Mouse (Mus musculus) ES-E14 (cell line): ENCODE measurements around the gene Lingo1. TPM values are rescaled to one million over a fixed set of nuclear protein-coding genes. Genes with fewer than 3 reads are reported as not detected.

Experiments used
- DNase-seq: peaks from one replicate; pipeline ENCODE4 v3.0.0-alpha.2; 2013; ENCODE audit warnings: low read depth, low spot score
- H3K27ac ChIP-seq: 2 replicates; pipeline ENCODE4 v1.5.1; 2012; ENCODE audit warnings: low read depth, mild to moderate bottlenecking, low read length, moderate library complexity, mixed read lengths; ENCODE audit not compliant: poor library complexity, insufficient read depth, severe bottlenecking
- H3K36me3 ChIP-seq: 2 replicates; pipeline ENCODE4 v1.6.1; 2012; ENCODE audit warnings: mild to moderate bottlenecking, low read length, moderate library complexity, mixed read lengths; ENCODE audit not compliant: control insufficient read depth, poor library complexity, insufficient read depth, severe bottlenecking
- H3K4me1 ChIP-seq, 2 experiments: fragments of 150-350 bp in 1 of 2; sonication (generic) in 1 of 2; 2 replicates each; pipeline ENCODE4 v1.6.1; 2012; ENCODE audit warnings: low read length in 2 of 2, mild to moderate bottlenecking in 1 of 2, mixed read lengths in 1 of 2; ENCODE audit not compliant: control insufficient read depth in 2 of 2, insufficient read depth in 2 of 2, poor library complexity in 1 of 2
- H3K4me3 ChIP-seq, 2 experiments: fragments of 150-350 bp in 1 of 2; sonication (generic) in 1 of 2; 2 replicates each; pipeline ENCODE4 v1.5.1; 2012; ENCODE audit warnings: low read length in 2 of 2, low read depth in 1 of 2, mild to moderate bottlenecking in 1 of 2, mixed read lengths in 1 of 2; ENCODE audit not compliant: insufficient read depth in 1 of 2, poor library complexity in 1 of 2, severe bottlenecking in 1 of 2
- H3K9ac ChIP-seq: 2 replicates; pipeline ENCODE4 v1.6.1; 2012; ENCODE audit warnings: low read depth, mild to moderate bottlenecking, low read length, mixed read lengths; ENCODE audit not compliant: poor library complexity, insufficient read depth, severe bottlenecking
- H3K9me3 ChIP-seq: fragments of 150-350 bp; sonication (generic); 2 replicates; pipeline ENCODE4 v1.6.1; 2012; ENCODE audit warnings: low read depth, mild to moderate bottlenecking, low read length; ENCODE audit not compliant: control insufficient read depth, insufficient read depth
- CHD2 ChIP-seq: IDR thresholded peaks from 2 replicates; pipeline ENCODE4 v1.6.1; 2014; ENCODE audit warnings: mild to moderate bottlenecking, low read depth, low read length, inconsistent platforms
- HCFC1 ChIP-seq: IDR thresholded peaks from 2 replicates; pipeline ENCODE4 v1.6.1; 2012; ENCODE audit warnings: low read length, inconsistent platforms, borderline replicate concordance; ENCODE audit not compliant: insufficient read depth
- MAFK ChIP-seq: IDR thresholded peaks from 2 replicates; pipeline ENCODE4 v1.6.1; 2014; ENCODE audit warnings: mild to moderate bottlenecking, low read depth, low read length, inconsistent platforms; ENCODE audit not compliant: insufficient read depth
- ZC3H11A ChIP-seq: IDR thresholded peaks from 2 replicates; pipeline ENCODE4 v1.6.1; 2012; ENCODE audit warnings: low read depth, mild to moderate bottlenecking, inconsistent platforms, low read length, borderline replicate concordance
- ZNF384 ChIP-seq: IDR thresholded peaks from 2 replicates; pipeline ENCODE4 v1.6.1; 2012; ENCODE audit warnings: low read depth, low read length, inconsistent platforms
- in situ Hi-C, 2 experiments: fragments of 600-800 bp; cut with MboI; formaldehyde crosslinking; loops; one replicate each; pipeline ENCODE4 v1.15.1; 2025; ENCODE audit warnings: low sequenced_read_pairs in 2 of 2, inconsistent platforms in 1 of 2; ENCODE audit not compliant: unreplicated experiment in 2 of 2
- total RNA-seq: library from RNA; depleted of rRNA; stranded (reverse); fragments of 300-350 nt; gene quantifications from 2 replicates; pipeline ENCODE4 v1.2.3, GENCODE M21; 2012

Lingo1 gene
- total RNA-seq, 1 experiment = 1.3 TPM

- Histone ChIP-seq H3K4me3 (no peak overlapping the region), H3K4me1 (no peaks in the 10 kb centered on the region), H3K9ac (no peak overlapping the region), H3K9me3 (no peaks in the 10 kb centered on the region), H3K36me3 (no peaks in the 10 kb centered on the region), H3K27ac (no peak overlapping the region)
- TF ChIP-seq ZNF384 (no peak), HCFC1 (no peak), ZC3H11A (no peak), CHD2 (no peak), MAFK (no peak)
- in situ Hi-C loops = no loop called here
- DNase-seq = no peak
These were observed 105.0 kb downstream of the Lingo1 start for GRCm38 (mm10) chr9:56691226-56691625.

- Histone ChIP-seq H3K4me3 (no peak overlapping the region), H3K27ac (no peak overlapping the region), H3K4me1 (no peaks in the 10 kb centered on the region), H3K9ac (no peak overlapping the region), H3K36me3 (no peaks in the 10 kb centered on the region), H3K9me3 (no peaks in the 10 kb centered on the region)
- DNase-seq = no peak
- TF ChIP-seq ZC3H11A (no peak), HCFC1 (no peak), MAFK (no peak), CHD2 (no peak), ZNF384 (no peak)
- in situ Hi-C loops = no loop called here
These were observed 105.6 kb downstream of the Lingo1 start for GRCm38 (mm10) chr9:56690679-56691078.

GRCm38 (mm10) chr9:56687490-56687889 is 108.8 kb downstream of the Lingo1 start:
- TF ChIP-seq MAFK = no peak
- TF ChIP-seq CHD2 = no peak
- TF ChIP-seq HCFC1 = no peak
- no peak for TF ChIP-seq ZC3H11A
- no peak for TF ChIP-seq ZNF384

GRCm38 (mm10) chr9:56687145-56687477 is 109.2 kb downstream of the Lingo1 start:
- Histone ChIP-seq H3K9me3 (no peaks in the 10 kb centered on the region), H3K4me3 (no peak overlapping the region), H3K4me1 (no peaks in the 10 kb centered on the region), H3K36me3 (no peaks in the 10 kb centered on the region), H3K27ac (no peak overlapping the region), H3K9ac (no peak overlapping the region)
- in situ Hi-C loops = no loop called here
- no peak for DNase-seq
- TF ChIP-seq ZC3H11A = no peak
- TF ChIP-seq ZNF384 = no peak
- no peak for TF ChIP-seq CHD2
- TF ChIP-seq MAFK = no peak
- no peak for TF ChIP-seq HCFC1

More at GRCm38 (mm10) chr9:56687490-56687889, 108.8 kb downstream of the Lingo1 start:
- in situ Hi-C loops = no loop called here
- no peaks in the 10 kb centered on the region for H3K4me1 ChIP-seq
- no peaks in the 10 kb centered on the region for H3K9me3 ChIP-seq
- no peak overlapping the region for H3K27ac ChIP-seq
- no peaks in the 10 kb centered on the region for H3K36me3 ChIP-seq
- DNase-seq = no peak
- H3K9ac ChIP-seq = no peak overlapping the region
- H3K4me3 ChIP-seq = no peak overlapping the region

DNA sequence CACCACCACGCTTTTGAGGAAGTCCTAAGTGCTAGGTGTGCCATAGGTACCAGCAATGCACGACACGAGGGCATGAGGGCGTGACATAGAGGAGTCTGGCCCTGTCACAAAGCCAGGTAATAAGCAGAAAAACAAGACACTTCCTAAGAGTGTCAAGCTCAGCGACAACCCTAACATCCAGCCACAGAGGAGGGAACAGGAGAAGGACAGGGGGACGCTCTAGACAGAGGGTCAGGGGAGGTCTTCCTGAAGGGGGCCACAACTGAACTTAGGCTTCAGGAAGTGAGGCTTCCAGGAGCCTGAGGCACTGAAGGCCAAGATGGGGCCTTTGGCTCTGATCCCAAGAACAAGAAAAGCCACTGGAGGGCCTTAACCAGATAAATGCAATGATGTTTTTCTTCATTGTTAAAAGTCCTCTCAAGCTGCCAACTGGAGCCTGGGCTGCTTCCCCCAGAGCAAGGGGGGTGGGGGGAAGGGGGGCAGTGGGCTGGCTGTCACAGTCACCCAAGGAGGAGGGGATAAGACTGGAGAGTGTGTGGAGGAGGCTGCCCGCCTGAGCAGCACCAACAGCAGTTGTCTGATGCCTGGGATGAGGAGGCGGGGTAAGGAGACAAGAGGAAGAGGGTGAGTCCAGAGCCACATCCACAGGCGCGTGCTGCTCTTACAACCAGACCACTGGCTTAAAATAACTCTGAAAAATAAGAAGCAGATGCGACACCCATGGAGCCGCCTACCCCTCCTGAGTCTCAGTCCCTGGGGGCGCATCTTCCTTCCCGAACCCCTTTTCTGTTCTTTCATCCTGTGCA is 109.7 kb downstream of the Lingo1 start:
- no peaks in the 10 kb centered on the region for H3K9me3 ChIP-seq
- H3K36me3 ChIP-seq = no peaks in the 10 kb centered on the region
- no peaks in the 10 kb centered on the region for H3K4me1 ChIP-seq
- no peak overlapping the region for H3K27ac ChIP-seq
- no peak overlapping the region for H3K9ac ChIP-seq
- TF ChIP-seq ZNF384 (no peak), MAFK (no peak), CHD2 (no peak), ZC3H11A (no peak), HCFC1 (no peak)
- H3K4me3 ChIP-seq = no peak overlapping the region
- in situ Hi-C loops = no loop called here
- no peak for DNase-seq
